ENCODE assay signal across 9 mouse cellular contexts in the genomic region with DNA sequence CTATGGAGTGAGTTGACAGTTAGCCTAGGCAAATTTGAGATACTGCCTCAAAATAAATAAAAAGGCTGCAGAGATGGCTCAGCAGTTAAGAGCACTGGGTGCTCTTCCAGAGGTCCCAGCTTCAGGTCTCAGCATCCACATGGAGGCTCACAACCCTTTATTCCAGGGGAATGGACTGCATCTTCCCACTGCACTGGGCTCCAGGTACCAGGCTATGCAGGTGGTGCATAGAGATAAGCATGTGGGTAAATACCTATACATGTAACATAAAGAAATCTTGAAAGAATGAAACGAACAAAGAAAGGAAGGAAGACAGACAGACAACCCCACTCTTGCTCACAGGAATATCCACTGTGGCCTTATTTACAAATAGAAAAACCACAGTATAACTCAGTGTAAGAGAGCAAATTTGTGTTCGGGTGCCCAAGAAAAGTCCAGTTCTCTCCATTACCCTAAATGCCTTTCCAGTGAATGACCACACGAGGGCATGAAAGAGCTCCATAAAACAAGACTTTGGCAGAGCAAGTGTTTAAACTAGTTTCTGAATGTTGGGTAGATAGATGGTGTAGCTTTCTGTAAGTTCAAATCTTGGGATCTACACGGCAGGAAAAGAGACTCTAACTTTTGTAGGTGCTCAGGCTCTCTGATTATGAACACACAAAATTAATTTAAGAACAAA. TPM values are rescaled to one million over a fixed set of nuclear protein-coding genes. Genes with fewer than 3 reads are reported as not detected.
A peak's percentile ranks its signal among the peaks of the same experiment; 100 is the strongest.
DNase-seq lines count a peak whose midpoint lies in the region; ATAC-seq and TF ChIP-seq lines count a peak whose summit lies in the region.
"Had no signal": no experiment of that assay in that cellular context is flagged by ENCODE, and none has a peak within 500 bp of the region (broad histone marks: within the 10 kb centered on the region; RNA-seq: fewer than 3 reads in every experiment).

No protein-coding gene starts in this region.

- DNase-seq in forebrain, postnatal 0 days = peak; percentile 70
- DNase-seq in forebrain, embryonic 11.5 days (ENCODE audit: low spot score) = no peak
- DNase-seq in midbrain, embryonic 14.5 days = peak; percentile 71
- no peak for DNase-seq in midbrain, embryonic 10.5 days (ENCODE audit: low spot score)
- DNase-seq in c-Kit-positive CD71-positive TER-119-positive erythroid progenitor cells, embryonic 14.5 days (ENCODE audit: low spot score) = peak; percentile 56
- no peak for DNase-seq in adrenal gland, postnatal 10 days
- DNase-seq in urinary bladder, adult 2 months (ENCODE audit: low spot score) = no peak

- ATAC-seq in forebrain, postnatal 0 days = peak; percentile 34; the same call in 1 of the 2 replicates
- ATAC-seq in forebrain, embryonic 11.5 days (replicated peaks; ENCODE audit: low FRiP score) = no peak
- no peak for ATAC-seq in midbrain, embryonic 14.5 days (ENCODE audit: low FRiP score, low TSS enrichment)
- 0 out of 2 replicates have a peak, but pooled peaks have one; percentile 36 for ATAC-seq in monocyte, adult 5-6 weeks (replicated peaks; ENCODE audit: insufficient number of reproducible peaks, low FRiP score, low TSS enrichment, poor library complexity, severe bottlenecking)

- H3K9ac ChIP-seq in forebrain, postnatal 0 days = no peak overlapping the region
- H3K9ac ChIP-seq in forebrain, embryonic 11.5 days (ENCODE audit: low read length) = no peak overlapping the region
- no peak overlapping the region for H3K9ac ChIP-seq in midbrain, embryonic 14.5 days (replicated peaks; ENCODE audit: low read length)
- H3K9ac ChIP-seq: neural tube, embryonic 13.5 days had no signal

- H3K9me3 ChIP-seq in forebrain, postnatal 0 days (ENCODE audit: low read length) = no peaks in the 10 kb centered on the region
- H3K9me3 ChIP-seq in forebrain, embryonic 11.5 days (ENCODE audit: control insufficient read depth, low read length) = no peaks in the 10 kb centered on the region
- no peaks in the 10 kb centered on the region for H3K9me3 ChIP-seq in midbrain, embryonic 14.5 days (ENCODE audit: control insufficient read depth, low read length)
- peaks cover 14% of the 10 kb centered on the region; the same call in 1 of the 2 replicates for H3K9me3 ChIP-seq in midbrain, embryonic 10.5 days (replicated peaks)
- H3K9me3 ChIP-seq: neural tube, embryonic 13.5 days had no signal

- no peaks in the 10 kb centered on the region for H3K4me1 ChIP-seq in forebrain, postnatal 0 days (ENCODE audit: insufficient read depth)
- H3K4me1 ChIP-seq in forebrain, embryonic 11.5 days (replicated peaks; ENCODE audit: control insufficient read depth, insufficient read depth, low read length) = no peaks in the 10 kb centered on the region
- H3K4me1 ChIP-seq in midbrain, embryonic 14.5 days (ENCODE audit: control insufficient read depth, insufficient read depth, low read length) = no peaks in the 10 kb centered on the region
- H3K4me1 ChIP-seq in midbrain, embryonic 10.5 days = no peaks in the 10 kb centered on the region
- H3K4me1 ChIP-seq: neural tube, embryonic 13.5 days had no signal

- 40% methylated on average over 4 of the region's 4 CpGs for WGBS in forebrain, postnatal 0 days
- 43% methylated on average over 4 of the region's 4 CpGs for WGBS in forebrain, embryonic 11.5 days
- 47% methylated on average over 4 of the region's 4 CpGs for WGBS in midbrain, embryonic 14.5 days
- WGBS in midbrain, embryonic 10.5 days = 50% methylated on average over 4 of the region's 4 CpGs

- no peak overlapping the region for H3K4me3 ChIP-seq in forebrain, postnatal 0 days (ENCODE audit: low read depth, low read length)
- H3K4me3 ChIP-seq in forebrain, embryonic 11.5 days (ENCODE audit: low read depth, low read length) = no peak overlapping the region
- no peak overlapping the region for H3K4me3 ChIP-seq in midbrain, embryonic 14.5 days (replicated peaks; ENCODE audit: low read depth, low read length)
- H3K4me3 ChIP-seq in midbrain, embryonic 10.5 days = no peak overlapping the region
- H3K4me3 ChIP-seq: neural tube, embryonic 13.5 days had no signal

- peak; percentile 73 for TF ChIP-seq CTCF in forebrain, postnatal 0 days (IDR thresholded peaks at IDR 0.05; ENCODE audit: low read depth)

- no peaks in the 10 kb centered on the region for H3K27me3 ChIP-seq in forebrain, postnatal 0 days (ENCODE audit: insufficient read depth, low read length)
- H3K27me3 ChIP-seq in forebrain, embryonic 11.5 days (ENCODE audit: control insufficient read depth, insufficient read depth, low read length) = no peaks in the 10 kb centered on the region
- no peaks in the 10 kb centered on the region for H3K27me3 ChIP-seq in midbrain, embryonic 14.5 days (ENCODE audit: control insufficient read depth, insufficient read depth, low read length)
- no peaks in the 10 kb centered on the region for H3K27me3 ChIP-seq in midbrain, embryonic 10.5 days (ENCODE audit: low read depth, poor library complexity, severe bottlenecking)
- H3K27me3 ChIP-seq: neural tube, embryonic 13.5 days had no signal

- H3K36me3 ChIP-seq in forebrain, postnatal 0 days (ENCODE audit: insufficient read depth) = peaks cover 44% of the 10 kb centered on the region
- peaks cover 16% of the 10 kb centered on the region for H3K36me3 ChIP-seq in forebrain, embryonic 11.5 days (ENCODE audit: control insufficient read depth, insufficient read depth, low read length)
- H3K36me3 ChIP-seq in midbrain, embryonic 14.5 days (ENCODE audit: control insufficient read depth, insufficient read depth, low read length) = peaks cover 49% of the 10 kb centered on the region
- H3K36me3 ChIP-seq in midbrain, embryonic 10.5 days = peaks cover 84% of the 10 kb centered on the region

- no peak overlapping the region for H3K4me2 ChIP-seq in forebrain, postnatal 0 days (ENCODE audit: low read depth)
- no peak overlapping the region for H3K4me2 ChIP-seq in forebrain, embryonic 11.5 days (ENCODE audit: low read depth, low read length, severe bottlenecking)
- no peak overlapping the region for H3K4me2 ChIP-seq in midbrain, embryonic 14.5 days (ENCODE audit: low read length)
- H3K4me2 ChIP-seq: neural tube, embryonic 13.5 days had no signal

- no peak overlapping the region for H3K27ac ChIP-seq in forebrain, postnatal 0 days (ENCODE audit: low read depth, low read length)
- no peak overlapping the region for H3K27ac ChIP-seq in forebrain, embryonic 11.5 days (ENCODE audit: low read depth, low read length)
- no peak overlapping the region for H3K27ac ChIP-seq in midbrain, embryonic 14.5 days (replicated peaks; ENCODE audit: low read depth, low read length)
- H3K27ac ChIP-seq in midbrain, embryonic 10.5 days (replicated peaks) = no peak overlapping the region
- H3K27ac ChIP-seq: neural tube, embryonic 13.5 days had no signal

RNA-seq across cellular contexts. Expression of a gene that starts 15.5 kb away (rescaled TPM):
- 3.1 and 3.5 TPM in 2 replicates for total RNA-seq in forebrain, postnatal 0 days (2014; rRNA removed)
- polyA plus RNA-seq in forebrain, postnatal 0 days (2015; fragmentation: Nextera tagmentation; extraction: Ambion mirVana) = 4.4 and 5.0 TPM in 2 replicates
- 10.4 and 11.3 TPM in 2 replicates for polyA plus RNA-seq in forebrain, embryonic 11.5 days (2014; fragmentation: Nextera tagmentation; extraction: Ambion mirVana)
- polyA plus RNA-seq in midbrain, embryonic 14.5 days (2014; fragmentation: Nextera tagmentation; extraction: Ambion mirVana) = 3.1 and 3.9 TPM in 2 replicates
- 12.5 and 13.6 TPM in 2 replicates for polyA plus RNA-seq in midbrain, embryonic 10.5 days (2016; fragmentation: Nextera tagmentation; extraction: Ambion mirVana)
- 0.49 TPM in 1 of 3 replicates, not detected in the others for total RNA-seq in monocyte, adult 5-6 weeks (2017)
- 100 to 1,000 TPM; 140 to 156 TPM for total RNA-seq in adrenal gland, postnatal 10 days (2021)
- 75.8 and 96.6 TPM in 2 replicates for polyA plus RNA-seq in urinary bladder, adult 2 months (2012; rRNA removed)

RNA-seq across cellular contexts. Expression of a gene that starts 37.0 kb away (rescaled TPM):
- 117 and 189 TPM in 2 replicates for total RNA-seq in forebrain, postnatal 0 days (2014; rRNA removed)
- 143 and 154 TPM in 2 replicates for polyA plus RNA-seq in forebrain, postnatal 0 days (2015; fragmentation: Nextera tagmentation; extraction: Ambion mirVana)
- polyA plus RNA-seq in forebrain, embryonic 11.5 days (2014; fragmentation: Nextera tagmentation; extraction: Ambion mirVana) = 169 and 174 TPM in 2 replicates
- polyA plus RNA-seq in midbrain, embryonic 14.5 days (2014; fragmentation: Nextera tagmentation; extraction: Ambion mirVana) = 135 and 136 TPM in 2 replicates
- 181 and 183 TPM in 2 replicates for polyA plus RNA-seq in midbrain, embryonic 10.5 days (2016; fragmentation: Nextera tagmentation; extraction: Ambion mirVana)
- 208 to 319 TPM (median 268 TPM) in 3 replicates for total RNA-seq in monocyte, adult 5-6 weeks (2017)
- total RNA-seq in adrenal gland, postnatal 10 days (2021) = 100 to 1,000 TPM; 198 to 201 TPM
- 161 and 200 TPM in 2 replicates for polyA plus RNA-seq in urinary bladder, adult 2 months (2012; rRNA removed)

Comparison
In these comparisons a context has a peak if more than half of its experiments do, and no peak if none do; other contexts are left out.
1. ATAC-seq: peak in forebrain, postnatal 0 days (single experiment) and monocyte, adult 5-6 weeks (single experiment); none in forebrain, embryonic 11.5 days (single experiment) and midbrain, embryonic 14.5 days (single experiment).
2. DNase-seq: peak in forebrain, postnatal 0 days (single experiment), midbrain, embryonic 14.5 days (single experiment) and c-Kit-positive CD71-positive TER-119-positive erythroid progenitor cells, embryonic 14.5 days (single experiment); none in forebrain, embryonic 11.5 days (single experiment), midbrain, embryonic 10.5 days (single experiment), adrenal gland, postnatal 10 days (single experiment) and urinary bladder, adult 2 months (single experiment).